Mouse (Mus musculus): ENCODE data around the gene Chmp2a.
"Not testable (repeated sequence)": the region's sequence is repeated elsewhere in the genome, so short reads cannot be mapped to it uniquely, and the experiment has no call there.

Chmp2a gene

GRCm38 (mm10) chr7:13034148-13034977 is at the start of gene Chmp2a:
TSS of gene Chmp2a (minus strand) at chr7:13034807.
- peak; percentile 98 for DNase-seq

GRCm38 (mm10) chr7:13072293-13072692 is 37.7 kb upstream of the Chmp2a start:
- DNase-seq, result no peak

DNA sequence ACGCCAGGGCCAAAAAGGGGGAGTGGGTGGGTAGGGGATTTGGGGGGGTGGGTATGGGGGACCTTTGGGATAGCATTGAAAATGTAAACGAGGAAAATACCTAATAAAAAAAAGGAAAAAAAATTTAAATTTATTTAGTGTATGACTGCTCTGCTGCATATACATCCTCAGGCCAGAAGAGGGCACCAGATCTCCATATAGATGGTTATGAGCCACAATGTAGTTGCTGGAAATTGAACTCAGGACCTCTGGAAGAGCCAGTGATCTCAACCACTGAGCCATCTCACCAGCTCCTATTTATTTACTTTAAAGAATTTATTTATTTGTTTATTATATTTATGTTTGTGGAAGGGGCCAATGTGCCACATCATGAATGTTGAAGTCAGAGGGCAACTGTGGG is 28.8 kb upstream of the Chmp2a start:
- DNase-seq, result not testable (repeated sequence)

GRCm38 (mm10) chr7:13059536-13059935 is 24.9 kb upstream of the Chmp2a start:
- DNase-seq, result no peak

DNA sequence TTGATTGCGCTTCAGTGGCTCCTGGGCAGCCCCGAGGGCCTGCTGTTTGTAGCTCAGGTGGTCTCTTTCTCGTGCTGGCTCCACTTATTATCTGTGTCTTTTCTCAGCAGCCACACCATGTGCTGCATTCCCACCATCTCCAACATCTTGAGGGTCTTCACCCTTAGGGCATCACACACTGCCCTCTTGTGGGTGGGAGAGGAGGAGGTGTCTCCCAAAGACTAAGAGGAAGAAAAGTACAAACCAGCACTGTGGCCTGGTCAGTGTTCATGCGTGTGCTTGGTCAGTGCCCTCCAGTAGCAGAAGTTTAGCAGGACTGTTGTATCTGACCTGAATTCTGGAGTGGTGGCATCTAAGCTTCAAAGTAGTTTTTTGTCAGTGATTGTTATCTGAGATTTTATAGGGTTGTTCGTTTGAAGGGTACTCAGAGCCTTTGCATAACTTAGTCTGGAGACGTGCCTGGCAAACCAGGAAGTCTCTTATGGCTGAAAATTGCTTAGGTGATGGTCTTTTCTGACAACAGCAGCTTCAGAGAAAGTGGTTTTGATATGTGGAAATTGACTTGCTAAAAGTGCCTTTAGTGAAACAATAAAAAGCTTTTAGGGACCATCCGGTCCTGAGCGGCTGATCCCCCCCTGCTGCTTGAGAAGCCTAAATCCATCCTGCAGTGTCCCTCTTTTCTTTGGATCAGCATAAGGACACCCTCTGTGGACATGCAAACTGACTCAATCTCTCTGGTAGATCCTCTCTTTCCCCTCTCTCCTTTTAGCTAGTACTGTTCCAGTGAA is 22.5 kb upstream of the Chmp2a start:
- no peak for DNase-seq

- peak; percentile 97 for DNase-seq
Measured at GRCm38 (mm10) chr7:13054287-13055010, 19.8 kb upstream of the Chmp2a start, which contains the start of gene Mzf1. TSS of gene Mzf1 (minus strand) at chr7:13054764.

- no peak for DNase-seq
Measured at GRCm38 (mm10) chr7:13053961-13054286, 19.3 kb upstream of the Chmp2a start.

DNA sequence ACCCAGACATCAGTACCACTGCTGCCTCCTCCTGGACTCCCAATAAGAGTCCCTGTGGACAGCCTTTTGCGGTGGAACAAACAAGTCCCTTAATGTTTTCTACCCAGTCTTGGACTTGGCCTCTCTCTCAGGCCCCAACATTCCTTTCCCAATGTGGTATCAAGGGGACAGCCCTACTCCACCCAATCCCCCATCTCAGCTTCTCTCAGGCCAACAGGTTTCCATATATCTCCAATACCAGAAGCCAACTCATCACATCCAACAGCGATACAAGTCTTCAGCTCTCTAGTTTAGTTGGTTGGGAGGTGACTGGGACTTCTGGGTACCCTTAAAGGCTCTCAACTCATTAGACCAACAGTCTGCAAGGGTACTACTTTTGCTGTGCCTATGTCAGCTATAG is 18.9 kb upstream of the Chmp2a start:
- DNase-seq, result no peak

GRCm38 (mm10) chr7:13053001-13053400 is 18.4 kb upstream of the Chmp2a start:
- DNase-seq, result no peak

GRCm38 (mm10) chr7:13046084-13046483 is 11.5 kb upstream of the Chmp2a start:
- DNase-seq, result no peak

- no peak for DNase-seq
Measured at GRCm38 (mm10) chr7:13044254-13044625, 9.6 kb upstream of the Chmp2a start.

DNA sequence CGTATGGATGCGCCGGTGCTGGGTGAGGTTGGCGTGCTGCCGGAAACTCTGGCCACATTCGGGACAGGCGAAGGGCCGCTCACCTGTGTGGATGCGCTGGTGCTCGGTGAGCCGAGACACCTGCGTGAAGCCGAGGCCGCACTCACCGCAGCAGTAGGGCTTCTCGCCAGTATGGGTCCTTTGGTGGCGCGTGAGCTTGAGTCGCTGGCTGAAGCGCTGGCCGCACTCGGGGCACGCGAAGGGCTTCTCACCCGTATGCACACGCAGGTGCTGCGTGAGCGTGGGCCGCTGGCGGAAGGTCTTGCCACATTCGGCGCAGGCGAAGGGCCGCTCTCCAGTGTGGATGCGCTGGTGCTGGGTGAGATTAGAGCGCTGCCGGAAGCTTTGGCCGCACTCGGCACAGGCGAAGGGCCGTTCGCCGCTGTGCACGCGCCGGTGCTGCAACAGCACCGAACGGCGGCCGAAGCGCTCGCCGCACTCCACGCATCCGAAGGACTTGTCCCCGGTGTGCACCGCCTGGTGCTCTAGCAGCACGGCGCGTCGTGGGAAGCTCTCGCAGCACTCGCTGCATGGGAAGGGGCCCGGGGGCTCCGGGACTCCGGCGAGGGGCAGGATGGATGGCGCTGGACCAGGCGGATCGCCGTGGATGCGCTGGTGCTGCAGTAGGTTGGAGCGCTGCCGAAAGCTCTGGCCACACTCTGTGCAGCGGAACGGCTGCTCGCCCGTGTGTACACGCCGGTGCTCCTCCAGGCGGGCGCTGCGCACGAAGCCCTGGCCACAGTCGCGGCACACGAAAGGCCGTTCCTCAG is 9.0 kb upstream of the Chmp2a start:
- DNase-seq, result peak; percentile 60

GRCm38 (mm10) chr7:13043120-13043444 is 8.5 kb upstream of the Chmp2a start:
- DNase-seq, result no peak

- DNase-seq, result no peak
Measured at GRCm38 (mm10) chr7:13042511-13042910, 7.9 kb upstream of the Chmp2a start.

DNA sequence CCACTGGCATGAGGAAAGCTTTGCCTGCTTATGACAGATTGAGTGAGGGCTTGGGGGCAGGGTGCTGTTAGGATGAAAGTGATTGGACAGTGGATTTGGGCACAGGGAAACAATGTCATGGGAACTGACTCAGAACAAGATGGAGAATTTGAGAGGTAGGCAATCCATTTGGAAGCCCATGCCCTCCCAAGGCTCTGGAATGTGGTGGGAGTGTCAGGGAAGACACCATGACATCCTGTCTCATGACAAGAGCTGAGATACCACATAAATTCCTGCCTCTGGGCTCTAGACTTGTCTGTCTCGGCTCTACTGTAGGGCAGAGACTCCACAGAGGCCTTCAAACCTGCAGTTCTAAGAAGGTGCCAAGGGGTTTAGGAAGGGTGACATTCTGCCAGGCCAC is 6.6 kb upstream of the Chmp2a start:
- DNase-seq, result no peak

GRCm38 (mm10) chr7:13039181-13039580 is 4.6 kb upstream of the Chmp2a start:
- DNase-seq, result no peak

GRCm38 (mm10) chr7:13038621-13039169 is 4.1 kb upstream of the Chmp2a start:
- no peak for DNase-seq

DNA sequence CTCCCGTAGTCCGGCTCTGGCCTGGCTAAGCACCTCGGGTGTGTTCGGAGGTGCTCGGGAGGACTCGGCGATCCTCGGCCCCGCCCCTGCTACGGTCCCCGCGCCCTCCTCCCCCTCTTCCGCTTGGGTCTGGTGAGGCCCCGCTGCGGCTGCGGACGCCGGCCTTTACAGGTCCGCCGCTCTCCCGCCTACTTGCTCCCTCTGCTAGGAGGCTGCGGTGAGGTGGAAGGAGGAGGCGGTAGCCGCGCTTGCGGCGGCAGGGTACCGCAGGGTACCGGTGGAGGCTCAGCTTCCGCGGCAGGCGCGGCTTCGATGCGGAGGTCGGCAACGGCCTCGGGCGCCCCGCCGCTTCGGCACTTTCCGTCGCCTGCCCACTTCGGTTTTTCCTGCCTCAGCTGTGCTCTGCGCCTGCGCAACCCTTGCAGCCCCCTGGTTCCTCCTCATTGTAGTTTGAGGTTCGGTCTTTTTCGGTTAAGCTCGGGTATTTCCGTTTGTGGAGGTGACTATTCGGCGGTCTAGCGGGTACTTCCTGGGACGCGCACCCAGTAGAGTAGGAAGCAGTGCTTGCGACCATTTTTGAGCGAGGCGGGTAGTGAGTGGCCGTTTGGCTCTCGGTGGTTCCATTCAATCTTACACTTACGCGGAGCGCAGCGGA is 3.4 kb upstream of the Chmp2a start, which contains the start of gene Ube2m:
TSS of gene Ube2m (minus strand) at position 375 of the 655 bp plus-strand sequence.
- peak; percentile 100 for DNase-seq

GRCm38 (mm10) chr7:13037366-13037765 is 2.8 kb upstream of the Chmp2a start:
- DNase-seq, result peak; percentile 72

DNA sequence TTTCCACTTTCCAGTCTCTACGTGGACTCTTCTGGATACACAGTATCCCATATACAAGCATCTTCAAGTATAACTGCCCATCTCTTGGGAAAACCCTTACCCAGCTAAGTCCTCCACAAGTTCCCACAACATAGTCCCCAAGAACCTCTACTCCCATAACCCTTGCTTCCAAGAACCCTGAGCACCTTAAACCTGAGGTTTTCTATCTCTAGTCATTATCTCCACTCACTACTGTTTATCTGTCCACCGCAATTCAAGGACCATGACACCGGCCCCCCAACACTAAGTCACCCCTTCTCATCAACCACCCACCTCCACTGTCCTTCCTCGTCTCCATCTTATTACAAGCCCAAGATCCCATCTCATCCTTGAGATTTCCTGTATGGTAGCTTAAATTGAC is 2.2 kb upstream of the Chmp2a start:
- no peak for DNase-seq

DNA sequence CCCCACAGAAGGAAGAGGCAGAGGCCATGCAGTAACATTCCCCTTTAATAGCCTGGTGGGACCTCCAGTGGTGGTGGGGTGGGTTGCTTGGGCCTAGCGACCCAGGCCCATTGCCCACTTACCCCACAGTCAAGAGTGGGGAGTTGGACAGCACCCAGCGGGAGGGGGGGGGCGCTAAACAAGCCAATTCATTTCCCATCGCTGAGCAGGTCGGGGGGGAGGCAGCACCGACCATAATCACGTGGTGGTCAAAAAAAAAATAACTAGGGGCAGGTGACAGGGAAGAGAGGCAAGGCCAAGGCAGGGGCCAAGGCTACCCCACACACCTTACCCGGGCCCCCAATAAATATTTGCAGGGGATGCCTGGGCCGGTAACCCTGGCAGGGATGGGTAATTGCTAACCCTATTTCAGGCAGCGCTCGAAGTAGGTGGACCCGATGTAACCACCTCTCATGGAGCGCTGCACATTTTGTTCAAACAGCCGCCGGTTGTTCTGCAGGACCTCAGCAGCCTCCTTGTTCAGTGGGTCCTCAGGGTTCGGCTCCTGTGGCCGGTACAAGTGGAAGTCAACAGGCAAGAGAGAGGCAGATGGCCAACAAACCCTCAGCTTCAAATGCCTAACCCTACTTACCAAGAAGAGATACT is 726 bp upstream of the Chmp2a start:
- no peak for DNase-seq

Measured in right cerebral cortex, postnatal 14 days (tissue).